Mouse (Mus musculus) left cerebral cortex, postnatal 25 days (tissue): ENCODE results near the gene Obp2a. TPM values are rescaled to one million over a fixed set of nuclear protein-coding genes. Genes with fewer than 3 reads are reported as not detected.
"Not testable (repeated sequence)": the region's sequence is repeated elsewhere in the genome, so short reads cannot be mapped to it uniquely, and the experiment has no call there.

ENCODE experiments used
- DNase-seq, 2 experiments: peaks; one replicate each; pipeline ENCODE4 v3.0.0; 2022; ENCODE audit warnings: low spot score in 2 of 2, mixed read lengths in 1 of 2
- intact Hi-C: fragments of 180-260 bp; cut with DNase I; formaldehyde crosslinking; loops from one replicate; pipeline ENCODE4 v1.15.1; 2025
- total RNA-seq, 2 experiments: library from RNA; stranded (reverse); gene quantifications; 2 replicates each; pipeline ENCODE4 v1.2.3; 2021

Gene Obp2a
- total RNA-seq = not detected

DNA sequence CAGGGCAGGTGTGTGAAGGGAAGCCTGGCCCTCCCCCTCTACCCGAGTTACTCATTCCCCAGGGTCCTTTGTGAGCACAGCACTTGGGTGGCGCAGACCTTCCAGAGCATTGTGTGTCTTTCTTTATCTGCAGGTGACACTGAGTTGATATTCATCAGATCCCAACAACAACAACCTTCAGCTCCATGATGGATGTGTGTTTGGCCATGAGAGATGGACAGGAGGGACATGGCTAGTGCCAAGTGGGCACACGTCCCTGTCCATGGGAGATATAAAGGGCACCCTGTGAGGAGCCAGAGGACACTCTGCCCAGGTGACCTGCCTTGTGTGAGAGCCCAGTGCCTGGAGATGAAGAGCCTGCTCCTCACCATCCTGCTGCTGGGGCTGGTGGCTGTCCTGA lies at the start of gene Obp2a:
TSS of gene Obp2a (plus strand) at position 301 of the 400 bp plus-strand sequence.
- not testable (repeated sequence) for DNase-seq
- intact Hi-C loops = loop anchor here (1.0 to 10.0 kb wide), 3 partner anchors 54 to 125 kb away; partner anchors contain the start of genes Fcna and Lcn9

DNA sequence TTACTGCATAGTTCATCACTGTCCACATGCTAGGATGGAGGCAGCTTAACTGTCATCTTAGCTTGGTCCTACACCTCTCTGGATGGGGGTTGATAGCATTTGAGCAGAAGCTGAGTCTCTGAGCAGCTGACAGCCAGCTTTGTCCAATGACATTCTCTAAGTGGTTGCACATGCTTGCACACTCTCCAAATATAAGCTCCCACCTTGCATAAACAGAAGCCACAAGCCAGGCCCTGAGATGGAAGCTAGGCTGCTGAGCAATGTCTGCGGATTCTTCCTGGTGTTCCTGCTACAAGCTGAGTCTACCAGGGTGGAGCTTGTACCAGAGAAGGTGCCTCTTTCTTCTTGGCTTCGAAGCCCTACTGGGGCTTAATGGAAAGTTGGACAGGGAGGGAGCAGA lies 46.9 kb upstream of the Obp2a start, which contains the start of gene Lcn8:
TSS of gene Lcn8 (plus strand) at position 219 of the 400 bp plus-strand sequence.
- intact Hi-C loops = no loop called here
- DNase-seq = no peak

DNA sequence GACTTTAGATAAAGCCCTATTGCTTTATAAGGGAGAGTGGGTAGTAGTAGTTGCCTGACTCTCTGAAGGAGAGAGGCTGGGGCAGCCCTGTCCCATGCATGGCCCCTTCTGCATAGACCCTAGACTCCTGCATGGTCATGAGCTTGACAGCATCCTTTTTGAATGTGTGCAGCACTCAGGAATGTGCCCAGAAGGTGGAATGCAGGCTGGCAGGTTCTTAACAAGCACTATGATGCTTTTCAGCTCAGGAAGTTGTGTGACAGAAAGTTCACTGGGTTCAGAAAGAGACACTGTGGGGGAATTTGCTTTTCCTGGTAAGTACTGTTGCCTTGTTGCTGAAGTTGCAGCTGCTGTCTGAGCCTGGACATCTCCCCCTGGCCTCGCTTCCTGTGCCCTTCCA lies 45.3 kb upstream of the Obp2a start:
- intact Hi-C loops = no loop called here
- DNase-seq = no peak

DNA sequence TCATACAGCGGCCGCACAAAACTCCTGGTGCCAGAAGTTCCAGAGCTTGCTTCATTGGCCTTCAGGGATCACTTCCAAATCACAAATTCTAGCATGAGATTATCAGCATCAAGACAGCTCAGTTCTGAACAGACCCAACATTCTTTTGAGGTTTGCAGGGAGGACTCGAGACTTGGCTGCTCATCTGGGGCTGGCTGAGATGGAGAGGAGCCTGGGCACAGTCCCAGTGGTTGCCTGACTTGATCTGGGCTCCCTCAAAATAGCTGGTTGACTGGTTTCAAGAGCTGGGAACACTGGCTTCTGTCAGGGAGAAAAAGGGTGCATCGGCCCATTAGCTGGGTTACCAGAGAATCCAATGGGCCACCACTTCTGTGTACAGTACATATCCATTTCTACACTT lies 43.2 kb upstream of the Obp2a start:
- intact Hi-C loops = no loop called here
- DNase-seq = peak; percentile 17 to 33

DNA sequence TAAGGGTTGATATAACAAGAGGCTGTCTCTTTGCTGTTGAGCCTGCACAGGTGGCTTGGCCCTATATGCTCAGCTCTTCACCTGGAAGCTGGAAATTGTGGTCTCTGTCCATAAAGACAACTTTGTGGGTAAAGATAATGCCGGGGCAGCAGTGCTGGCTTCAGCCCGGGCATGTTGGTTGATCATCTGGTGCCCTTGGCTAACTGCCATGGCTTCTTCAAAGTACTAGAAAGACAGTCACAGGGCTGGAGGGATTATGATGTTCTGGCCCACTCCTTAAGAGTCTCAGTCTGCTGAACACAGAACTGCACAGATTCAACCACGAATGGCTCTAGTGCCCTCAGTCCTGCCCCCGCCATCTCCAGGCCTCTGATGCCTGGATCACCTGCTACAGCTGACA lies 42.6 kb upstream of the Obp2a start:
- no peak for DNase-seq
- intact Hi-C loops = no loop called here

DNA sequence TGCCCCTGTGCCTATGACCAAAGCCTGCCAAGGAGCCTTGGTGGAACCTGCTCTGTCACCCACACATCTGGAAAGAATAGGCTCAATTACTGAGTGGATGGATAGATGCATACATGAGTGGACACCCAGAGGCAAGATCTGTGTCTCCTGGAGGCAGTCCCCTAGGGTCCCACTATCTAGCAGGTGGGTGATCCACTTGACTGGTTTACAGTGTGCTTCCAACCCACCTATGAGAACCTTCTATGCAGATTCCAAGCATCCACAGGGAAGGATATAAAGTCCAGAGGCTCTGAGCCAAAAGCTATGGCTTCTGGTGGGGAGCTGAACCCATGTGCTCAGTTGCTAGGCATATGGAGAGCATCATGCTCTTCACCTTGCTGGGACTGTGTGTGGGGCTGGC lies 42.2 kb upstream of the Obp2a start, which contains the start of gene Lcn5:
TSS of gene Lcn5 (plus strand) at position 301 of the 400 bp plus-strand sequence.
- intact Hi-C loops = no loop called here
- no peak for DNase-seq

DNA sequence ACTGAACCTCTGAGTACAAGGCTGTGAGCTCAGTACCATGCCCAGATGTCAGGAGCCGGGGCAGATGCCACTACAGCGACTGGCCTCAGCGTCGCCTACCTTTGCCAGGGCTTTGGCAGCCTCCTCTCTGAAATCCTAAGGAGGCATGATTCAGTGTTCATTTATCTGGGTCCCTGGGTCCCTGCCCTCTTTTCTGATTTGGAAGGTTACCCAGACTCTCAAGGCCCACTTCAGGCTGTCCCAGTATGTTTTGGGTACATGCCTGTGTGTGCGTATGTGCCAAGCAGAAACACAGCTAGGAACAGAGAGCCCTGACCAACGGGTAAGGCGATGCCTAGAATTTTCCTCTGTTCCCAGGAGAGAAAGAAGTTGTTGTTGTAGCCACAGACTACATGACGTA lies 39.6 kb upstream of the Obp2a start:
- intact Hi-C loops = no loop called here
- no peak for DNase-seq

DNA sequence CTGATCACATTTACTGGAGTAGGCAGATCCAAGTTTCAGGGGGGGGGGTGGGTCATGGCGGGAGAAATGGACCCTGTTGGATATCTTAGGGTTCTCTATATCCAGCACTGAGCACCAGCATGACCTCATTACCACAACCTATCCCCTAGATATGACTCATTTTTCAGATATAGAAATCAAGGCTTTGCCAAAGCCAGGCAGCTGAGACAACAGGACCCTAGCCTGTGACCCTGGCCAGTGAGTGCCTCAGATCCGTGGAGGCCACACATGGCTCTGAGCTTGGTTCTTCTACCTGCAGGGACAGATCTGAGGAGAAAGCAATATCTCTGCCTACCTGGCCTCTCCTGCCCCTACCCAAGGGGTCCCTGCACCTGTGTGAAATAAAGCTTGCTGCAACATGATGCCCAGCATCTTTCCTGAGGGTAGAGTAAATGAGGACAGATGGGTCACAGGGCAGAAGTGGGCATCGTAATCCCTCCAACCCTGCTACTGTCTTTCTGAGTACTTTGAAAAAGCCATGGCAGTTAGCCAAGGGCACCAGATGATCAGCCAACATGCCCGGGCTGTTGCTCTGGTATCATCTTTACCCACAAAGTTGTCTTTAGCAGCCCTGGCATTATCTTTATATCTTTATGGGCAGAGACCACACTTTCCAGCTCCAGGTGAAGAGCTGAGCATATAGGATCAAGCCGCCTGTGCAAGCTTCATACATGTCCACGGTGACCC lies 38.4 kb upstream of the Obp2a start:
- DNase-seq = no peak
- intact Hi-C loops = no loop called here

DNA sequence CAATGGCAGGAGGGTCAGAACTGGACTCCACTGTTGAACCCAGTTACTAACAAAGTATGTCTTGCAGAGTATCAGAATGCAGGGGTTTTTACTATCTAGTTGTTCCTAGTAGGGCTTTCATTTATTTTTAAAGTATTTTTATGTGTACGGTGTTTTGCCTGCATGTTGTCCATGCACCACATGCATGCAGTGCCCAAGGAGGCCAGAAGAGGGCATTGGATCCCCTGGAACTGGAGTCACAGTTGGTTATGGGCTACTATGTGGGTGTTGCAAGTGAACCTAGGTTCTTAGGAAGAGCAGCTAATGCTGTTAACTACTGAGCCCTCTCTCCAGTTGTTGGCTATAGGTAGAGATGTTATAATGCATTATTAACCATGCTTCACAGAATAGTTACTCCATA lies 36.3 kb upstream of the Obp2a start:
- intact Hi-C loops = no loop called here
- DNase-seq = peak; percentile 14 to 33

DNA sequence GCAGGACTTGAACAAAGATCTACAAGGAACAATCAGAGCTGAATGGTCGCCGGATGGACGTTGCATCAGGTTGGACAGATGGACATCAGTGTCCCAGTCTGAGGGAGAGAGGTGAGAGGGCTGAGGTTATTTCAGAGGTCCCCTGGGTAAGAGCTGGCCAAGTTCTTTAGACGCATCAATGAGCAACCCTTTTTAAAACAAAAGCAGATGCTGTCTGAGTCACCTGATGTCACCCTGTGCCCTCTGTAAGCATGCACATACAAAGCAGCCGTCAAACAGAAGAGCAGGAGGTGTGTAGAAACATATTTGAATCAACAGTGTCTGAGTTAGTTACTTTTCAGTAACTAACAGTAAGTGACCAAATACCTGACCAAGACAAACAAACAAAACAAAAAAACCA lies 35.7 kb upstream of the Obp2a start:
- intact Hi-C loops = no loop called here

DNA sequence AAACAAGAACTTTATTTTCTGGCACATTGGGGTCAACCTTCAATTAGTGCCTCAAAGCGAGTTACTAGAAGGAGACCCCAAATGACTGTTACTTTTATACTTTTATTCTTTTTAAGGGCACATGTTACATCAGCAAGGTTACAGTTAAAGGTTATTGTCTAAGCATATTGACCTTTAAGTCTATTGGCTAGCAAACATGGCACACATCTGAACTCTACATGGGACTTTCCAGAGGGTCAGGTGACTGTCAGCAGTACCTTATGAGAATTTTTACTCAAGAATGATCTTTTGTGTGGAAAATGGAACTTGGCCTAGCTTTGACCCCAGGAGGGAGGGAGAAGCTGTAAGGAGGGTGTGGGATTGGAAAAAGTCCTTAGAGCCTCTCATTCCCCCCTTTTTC lies 33.3 kb upstream of the Obp2a start:
- intact Hi-C loops = no loop called here
- no peak for DNase-seq

More for the DNA sequence above, 35.7 kb upstream of the Obp2a start:
- no peak for DNase-seq

DNA sequence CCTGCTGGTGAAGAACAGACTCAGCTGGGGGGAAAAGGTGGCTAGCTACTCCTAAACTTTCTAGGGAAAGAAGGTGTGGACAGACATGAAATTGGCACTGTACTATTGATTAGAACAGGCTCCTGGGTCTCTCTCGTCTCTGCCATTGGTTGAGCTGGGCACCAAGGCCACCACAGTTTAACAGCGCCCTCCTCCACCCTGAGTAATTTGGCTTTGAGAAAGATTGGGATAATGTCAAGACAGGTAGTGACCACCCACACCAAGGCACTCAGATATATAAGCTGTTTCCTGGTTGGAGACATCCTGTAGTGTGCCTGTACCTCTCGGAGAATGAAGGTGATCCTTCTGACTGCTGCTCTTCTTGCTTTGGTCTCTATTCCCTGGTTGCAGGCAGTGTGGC lies 23.4 kb upstream of the Obp2a start, which contains the start of gene Lcn6:
TSS of gene Lcn6 (plus strand) at position 301 of the 400 bp plus-strand sequence.
- intact Hi-C loops = no loop called here
- no peak for DNase-seq

DNA sequence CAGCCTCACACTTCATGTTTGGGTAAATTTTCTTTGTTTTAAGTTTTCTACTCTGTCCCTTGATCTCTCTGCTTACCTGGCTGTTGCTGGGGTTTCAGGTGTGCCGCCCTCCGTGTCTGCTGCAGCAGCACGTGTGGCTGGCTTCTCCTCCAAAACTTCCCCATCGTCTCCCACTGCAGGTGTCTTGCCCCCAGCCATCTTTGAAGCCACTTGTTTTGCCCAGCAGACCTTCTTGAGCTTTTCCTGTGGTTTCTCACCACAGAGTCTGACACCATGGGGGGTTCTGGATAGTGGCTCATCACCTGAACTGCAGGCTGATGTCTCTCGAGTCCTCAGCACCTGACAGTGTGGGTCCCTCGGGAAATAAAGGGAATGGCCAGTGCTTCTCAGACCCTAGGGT lies 20.3 kb upstream of the Obp2a start:
- DNase-seq = no peak
- intact Hi-C loops = no loop called here

DNA sequence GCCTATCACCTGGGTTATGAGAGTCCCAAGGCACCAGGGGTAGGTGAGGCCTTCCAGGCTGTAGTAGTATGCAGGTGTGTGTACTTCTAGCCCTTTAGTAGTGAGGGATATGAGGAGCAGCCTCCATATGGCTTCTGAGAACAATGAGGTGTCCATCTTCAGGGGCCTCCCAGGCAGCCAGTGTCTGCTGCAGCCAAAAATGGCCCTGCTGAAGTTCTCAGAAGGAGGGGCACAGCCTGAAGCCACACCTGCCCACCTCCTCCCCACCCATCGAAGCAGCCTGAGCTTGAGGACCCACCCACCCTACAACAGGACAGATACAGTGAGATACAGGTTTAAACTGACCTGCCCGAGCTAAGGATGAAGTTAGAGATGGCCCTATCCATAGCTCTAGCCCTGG lies 17.4 kb upstream of the Obp2a start, which contains the start of gene Lcn10:
TSS of gene Lcn10 (plus strand) at position 301 of the 400 bp plus-strand sequence.
- intact Hi-C loops = no loop called here
- DNase-seq = no peak

DNA sequence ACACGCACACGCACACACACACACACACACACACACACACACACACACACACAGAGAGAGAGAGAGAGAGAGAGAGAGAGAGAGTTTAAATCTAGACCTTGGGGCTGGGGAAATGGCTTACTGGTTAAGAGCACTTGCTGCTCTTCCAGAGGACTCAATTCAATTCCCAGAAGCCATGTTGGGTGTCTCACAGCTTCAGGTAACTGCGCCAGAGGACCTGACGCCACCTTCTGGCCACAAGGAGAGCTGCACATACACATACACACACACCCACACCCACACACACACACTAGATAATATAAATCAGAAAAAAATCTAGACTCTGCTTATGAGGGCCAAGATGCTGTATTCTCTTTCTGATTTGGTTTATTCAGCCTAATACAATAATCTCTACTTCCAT lies 12.9 kb upstream of the Obp2a start:
- intact Hi-C loops = no loop called here
- DNase-seq = no peak

DNA sequence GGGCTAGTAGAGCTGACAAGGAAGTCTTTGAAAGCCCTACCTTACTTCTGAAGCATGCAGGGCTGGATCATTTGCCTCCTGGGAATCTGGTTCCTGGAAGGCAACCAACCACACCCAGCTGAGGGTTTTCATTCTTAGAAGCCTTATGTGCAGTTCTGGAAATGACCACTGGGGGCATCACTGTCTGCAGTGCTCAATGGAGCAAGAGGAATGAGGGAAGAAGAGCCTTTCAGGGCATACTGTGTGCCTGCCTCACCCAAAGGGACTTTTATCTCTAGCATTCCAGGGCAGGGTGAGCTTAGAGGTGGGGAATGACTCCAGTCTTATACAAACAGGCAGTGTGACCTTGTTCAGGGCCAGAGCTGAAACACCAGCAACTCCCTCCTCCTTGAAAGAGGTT lies 5.2 kb upstream of the Obp2a start:
- intact Hi-C loops = loop anchor here (10.0 kb wide), 1 partner anchor 130 kb away; the partner anchor contains the start of gene Lcn9
- peak; percentile 37 to 43 for DNase-seq

DNA sequence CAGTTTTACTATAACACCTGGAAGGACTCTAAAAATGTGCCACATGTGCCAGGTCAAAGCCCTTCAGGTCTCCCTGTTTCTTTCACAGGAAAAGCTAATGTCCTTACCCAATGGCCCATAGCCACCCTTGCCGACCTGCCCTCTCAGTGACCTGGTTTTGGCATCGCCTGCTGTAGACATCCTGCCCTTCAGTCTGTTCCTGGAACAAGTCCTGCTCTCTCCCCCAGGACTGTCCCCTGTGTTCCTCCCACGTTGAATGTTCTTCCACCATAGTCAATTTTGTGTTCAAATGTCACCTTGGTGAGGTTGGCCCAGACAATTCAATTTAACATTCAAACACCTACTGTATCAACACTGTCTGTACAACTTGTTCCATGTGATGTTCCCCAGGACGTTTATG lies 2.9 kb upstream of the Obp2a start:
- intact Hi-C loops = loop anchor here (10.0 kb wide), 1 partner anchor 128 kb away; the partner anchor contains the start of gene Lcn9
- DNase-seq = no peak

DNA sequence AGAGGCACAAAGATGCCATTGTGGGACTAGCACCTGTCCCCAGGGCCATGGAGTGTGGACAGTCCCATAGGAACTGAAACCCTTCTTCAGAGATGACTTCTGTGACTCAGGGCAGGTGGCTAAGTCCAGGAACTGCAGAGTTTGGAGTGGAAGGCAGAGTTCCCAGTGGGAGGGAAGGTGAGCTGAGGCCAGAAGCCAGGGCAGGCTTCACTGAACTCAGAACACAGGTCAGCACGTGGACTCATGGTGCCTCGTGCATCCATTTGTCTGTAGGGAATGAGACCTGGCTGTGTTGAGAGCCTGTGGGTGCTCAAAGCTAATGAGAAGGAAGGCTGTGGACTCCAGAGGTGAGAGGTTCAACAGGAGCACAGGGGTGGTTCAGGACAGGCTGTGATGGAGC lies 1.1 kb upstream of the Obp2a start:
- no peak for DNase-seq
- intact Hi-C loops = loop anchor here (1.0 to 10.0 kb wide), 2 partner anchors 55 to 126 kb away; partner anchors contain the start of gene Lcn9

DNA sequence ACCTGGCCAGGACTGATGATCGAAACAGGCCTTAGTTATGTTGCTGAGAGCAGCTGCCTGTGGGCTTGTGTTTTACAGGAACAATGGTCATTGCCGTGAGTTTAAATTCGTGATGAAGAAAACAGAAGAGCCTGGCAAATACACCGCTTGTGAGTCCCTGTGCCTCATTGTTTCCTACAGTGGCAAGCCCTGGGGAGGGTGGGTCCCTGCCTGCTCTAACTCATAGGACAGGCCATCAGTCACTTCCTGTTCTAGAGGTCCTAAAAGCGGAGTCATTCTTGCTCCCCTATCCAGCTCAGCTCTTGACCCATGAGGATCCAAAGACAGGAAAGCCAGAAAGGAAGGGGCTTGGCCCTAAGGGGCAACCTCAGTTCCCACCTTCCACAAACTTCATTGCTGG lies 1.2 kb downstream of the Obp2a start:
- intact Hi-C loops = loop anchor here (5.0 kb wide), 1 partner anchor 74 kb away; the partner anchor contains the start of gene Fcna
- no peak for DNase-seq

DNA sequence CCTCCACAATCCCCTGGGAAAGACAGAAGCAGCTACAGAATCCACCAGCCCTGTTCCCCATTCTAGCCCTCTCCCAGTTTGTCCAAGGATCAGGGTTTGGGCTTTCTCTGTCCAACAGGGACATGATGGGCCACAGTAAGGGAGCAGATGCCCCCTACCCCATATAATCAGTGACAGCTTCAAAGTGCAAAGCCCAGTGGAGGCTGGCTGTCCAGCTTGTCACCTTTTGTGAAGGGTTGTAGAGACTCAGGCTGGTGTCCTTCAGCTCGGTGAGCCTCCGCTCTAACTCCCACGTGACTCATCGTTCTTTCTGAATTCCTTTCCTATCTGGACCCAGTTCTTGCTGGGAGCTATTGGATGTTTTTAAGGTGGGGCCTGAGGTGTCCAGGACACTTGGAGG lies 3.9 kb downstream of the Obp2a start:
- no peak for DNase-seq
- intact Hi-C loops = loop anchor here (5.0 kb wide), 1 partner anchor 76 kb away; the partner anchor contains the start of gene Fcna
